Mouse (Mus musculus): ENCODE data around the gene Bmper.

DNA sequence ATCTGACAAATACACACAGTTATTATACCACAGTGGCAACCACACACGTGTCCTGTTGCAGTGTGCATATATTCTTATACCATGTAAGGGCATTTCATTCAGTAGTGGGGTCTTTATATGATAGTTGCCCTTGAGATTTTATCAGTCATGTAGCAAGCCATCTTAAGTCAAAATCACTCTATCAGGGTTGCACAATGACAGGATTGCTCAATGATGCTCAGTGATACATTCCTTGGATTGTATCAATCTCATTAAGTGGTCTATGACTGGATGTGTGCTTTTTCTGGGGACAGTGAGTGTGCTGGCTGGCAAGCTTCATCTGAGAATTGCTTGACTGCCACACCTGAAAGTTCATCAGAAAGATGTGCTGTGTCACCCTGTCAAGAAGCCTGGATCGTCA lies 135.2 kb downstream of the Bmper start:
- no peak for TF ChIP-seq POLR2A (IDR thresholded peaks at IDR 0.05; ENCODE audit: extremely low read depth, insufficient read depth, low read length)
- no peak for TF ChIP-seq CTCF (IDR thresholded peaks at IDR 0.05; ENCODE audit: low read depth, low read length)

Measured in liver, adult 2 months (tissue).